Mouse (Mus musculus): ENCODE results near the gene Slco1b2. TPM values are rescaled to one million over a fixed set of nuclear protein-coding genes. Genes with fewer than 3 reads are reported as not detected.

The Slco1b2 gene
- not detected for total RNA-seq (2023)

DNA sequence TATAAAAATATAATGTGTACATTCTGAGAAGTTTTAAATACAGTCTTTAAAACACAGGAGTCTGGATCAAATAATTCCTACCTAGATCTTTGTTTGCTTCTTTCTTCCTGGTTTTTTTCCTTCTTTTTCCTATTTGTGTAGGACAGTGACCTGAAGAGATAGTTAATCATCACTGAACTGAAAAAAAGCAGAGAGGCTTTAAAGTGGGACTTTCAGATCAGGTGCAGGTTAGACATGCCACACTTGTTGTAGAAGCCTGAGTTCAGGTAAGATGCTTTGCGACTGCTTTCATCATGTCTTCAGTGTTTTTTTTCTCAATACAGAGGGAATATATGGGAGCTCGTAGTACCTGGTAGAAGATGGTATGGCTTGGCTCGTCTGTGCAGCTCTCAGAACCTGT lies at the start of gene Slco1b2:
Gene Slco1b2, plus strand, starts transcription at position 228 of the 400 bp plus-strand sequence.

Other genes with a start within 250 kb of the Slco1b2 start
- not detected for gene Slco1c1, start 105.2 kb upstream of the Slco1b2 start, total RNA-seq (2023)
- not detected for gene Gm5724, start 144.3 kb downstream of the Slco1b2 start, total RNA-seq (2023)
- not detected for gene Slco1a4, start 226.7 kb downstream of the Slco1b2 start, total RNA-seq (2023)

Data from B cell, adult 67 days (primary cell).